Mouse (Mus musculus): Measurements from ENCODE around the gene Gm37240. TPM values are rescaled to one million over a fixed set of nuclear protein-coding genes. Genes with fewer than 3 reads are reported as not detected.

Gm37240 gene
- polyA plus RNA-seq, 1 experiment, result 0.91 TPM

DNA sequence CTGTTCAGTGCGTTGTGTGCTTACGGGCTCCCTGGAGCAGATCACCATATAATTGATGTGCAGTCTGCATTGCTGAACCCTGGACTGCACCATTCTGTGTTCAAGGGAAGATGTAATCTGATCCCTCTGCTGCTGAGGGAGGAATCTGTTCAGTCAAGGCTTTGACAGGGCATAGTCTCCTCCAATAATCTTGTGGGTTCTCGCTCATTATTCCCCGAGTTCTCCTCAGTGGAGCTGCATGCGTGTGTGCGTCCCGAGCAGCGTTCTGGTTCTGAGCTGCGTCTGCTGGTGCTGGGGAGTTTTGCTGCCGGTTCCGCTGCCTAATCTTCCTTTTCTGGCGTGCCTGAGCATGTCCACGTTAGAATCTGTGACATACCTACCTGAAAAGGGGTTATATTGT, 935.2 kb downstream of the Gm37240 start:
- no peaks in the 10 kb centered on the region for H3K36me3 ChIP-seq (ENCODE audit: control insufficient read depth, insufficient read depth, low read length, poor library complexity, severe bottlenecking)
- no peaks in the 10 kb centered on the region for H3K4me1 ChIP-seq (ENCODE audit: control insufficient read depth, insufficient read depth, low read length)
- peak overlapping the region; percentile 68 for H3K4me3 ChIP-seq (ENCODE audit: low read depth, low read length)
- H3K27ac ChIP-seq (ENCODE audit: insufficient read depth, low read length), result peak overlapping the region; percentile 18; the same call in 1 of the 2 replicates
- H3K27me3 ChIP-seq (ENCODE audit: control insufficient read depth, insufficient read depth, low read length, poor library complexity, severe bottlenecking), result no peaks in the 10 kb centered on the region
- TF ChIP-seq EP300 (IDR thresholded peaks at IDR 0.05; ENCODE audit: insufficient read depth, low read depth, low read length) (no peak), CTCF (IDR thresholded peaks at IDR 0.05; ENCODE audit: low read depth, low read length) (no peak), POLR2A (IDR thresholded peaks at IDR 0.05; ENCODE audit: insufficient read depth, low read length) (no peak)
- H3K9ac ChIP-seq (ENCODE audit: low read depth, poor library complexity, severe bottlenecking), result peak overlapping the region; percentile 70
- H3K9me3 ChIP-seq (replicated peaks; ENCODE audit: control insufficient read depth, insufficient read depth, low read length, poor library complexity, severe bottlenecking), result no peaks in the 10 kb centered on the region

- H3K4me3 ChIP-seq (ENCODE audit: low read depth, low read length), result peak overlapping the region; percentile 68; the same call in 1 of the 2 replicates
- TF ChIP-seq CTCF (IDR thresholded peaks at IDR 0.05; ENCODE audit: low read depth, low read length), result no peak
- no peak for TF ChIP-seq EP300 (IDR thresholded peaks at IDR 0.05; ENCODE audit: insufficient read depth, low read depth, low read length)
- no peak for TF ChIP-seq POLR2A (IDR thresholded peaks at IDR 0.05; ENCODE audit: insufficient read depth, low read length)
- 0 out of 2 replicates have a peak overlapping the region, but pooled peaks have one; percentile 70 for H3K9ac ChIP-seq (ENCODE audit: low read depth, poor library complexity, severe bottlenecking)
- H3K4me1 ChIP-seq (ENCODE audit: control insufficient read depth, insufficient read depth, low read length), result no peaks in the 10 kb centered on the region
- no peaks in the 10 kb centered on the region for H3K36me3 ChIP-seq (ENCODE audit: control insufficient read depth, insufficient read depth, low read length, poor library complexity, severe bottlenecking)
- no peaks in the 10 kb centered on the region for H3K27me3 ChIP-seq (ENCODE audit: control insufficient read depth, insufficient read depth, low read length, poor library complexity, severe bottlenecking)
- no peaks in the 10 kb centered on the region for H3K9me3 ChIP-seq (replicated peaks; ENCODE audit: control insufficient read depth, insufficient read depth, low read length, poor library complexity, severe bottlenecking)
- H3K27ac ChIP-seq (ENCODE audit: insufficient read depth, low read length), result no peak overlapping the region
These were observed 935.6 kb downstream of the Gm37240 start for GRCm38 (mm10) chr3:84951698-84952097.

DNA sequence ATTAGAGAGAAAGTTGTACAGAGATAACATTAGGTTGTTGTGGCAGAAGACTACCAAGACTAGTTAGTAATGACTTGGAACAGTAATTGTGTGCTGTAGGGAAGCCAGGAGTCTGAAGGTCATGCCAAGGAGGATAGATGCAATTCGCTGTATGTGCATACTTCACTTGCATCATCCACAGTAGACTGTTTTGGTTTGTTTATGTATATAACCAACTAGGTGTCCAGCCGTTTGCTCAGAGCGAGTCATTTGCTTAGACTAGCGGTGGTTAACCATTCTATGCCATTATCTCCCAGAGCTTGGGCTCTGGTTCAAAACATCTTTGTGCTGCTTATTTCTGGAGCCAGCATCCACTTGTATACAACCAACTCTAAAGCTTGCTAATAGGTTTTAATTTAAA, 937.9 kb downstream of the Gm37240 start:
- Histone ChIP-seq H3K27me3 (ENCODE audit: control insufficient read depth, insufficient read depth, low read length, poor library complexity, severe bottlenecking) (no peaks in the 10 kb centered on the region), H3K27ac (ENCODE audit: insufficient read depth, low read length) (no peak overlapping the region), H3K9me3 (replicated peaks; ENCODE audit: control insufficient read depth, insufficient read depth, low read length, poor library complexity, severe bottlenecking) (no peaks in the 10 kb centered on the region), H3K4me1 (ENCODE audit: control insufficient read depth, insufficient read depth, low read length) (no peaks in the 10 kb centered on the region), H3K4me3 (ENCODE audit: low read depth, low read length) (no peak overlapping the region), H3K9ac (ENCODE audit: low read depth, poor library complexity, severe bottlenecking) (no peak overlapping the region), H3K36me3 (ENCODE audit: control insufficient read depth, insufficient read depth, low read length, poor library complexity, severe bottlenecking) (no peaks in the 10 kb centered on the region)
- TF ChIP-seq POLR2A (IDR thresholded peaks at IDR 0.05; ENCODE audit: insufficient read depth, low read length) (no peak), CTCF (IDR thresholded peaks at IDR 0.05; ENCODE audit: low read depth, low read length) (no peak), EP300 (IDR thresholded peaks at IDR 0.05; ENCODE audit: insufficient read depth, low read depth, low read length) (no peak)

- Histone ChIP-seq H3K36me3 (ENCODE audit: control insufficient read depth, insufficient read depth, low read length, poor library complexity, severe bottlenecking) (no peaks in the 10 kb centered on the region), H3K27me3 (ENCODE audit: control insufficient read depth, insufficient read depth, low read length, poor library complexity, severe bottlenecking) (no peaks in the 10 kb centered on the region), H3K4me3 (ENCODE audit: low read depth, low read length) (no peak overlapping the region), H3K27ac (ENCODE audit: insufficient read depth, low read length) (no peak overlapping the region), H3K9ac (ENCODE audit: low read depth, poor library complexity, severe bottlenecking) (no peak overlapping the region), H3K9me3 (replicated peaks; ENCODE audit: control insufficient read depth, insufficient read depth, low read length, poor library complexity, severe bottlenecking) (no peaks in the 10 kb centered on the region), H3K4me1 (ENCODE audit: control insufficient read depth, insufficient read depth, low read length) (no peaks in the 10 kb centered on the region)
- no peak for TF ChIP-seq POLR2A (IDR thresholded peaks at IDR 0.05; ENCODE audit: insufficient read depth, low read length)
- no peak for TF ChIP-seq EP300 (IDR thresholded peaks at IDR 0.05; ENCODE audit: insufficient read depth, low read depth, low read length)
- TF ChIP-seq CTCF (IDR thresholded peaks at IDR 0.05; ENCODE audit: low read depth, low read length), result no peak
These were observed 940.9 kb downstream of the Gm37240 start for GRCm38 (mm10) chr3:84946381-84946780.

DNA sequence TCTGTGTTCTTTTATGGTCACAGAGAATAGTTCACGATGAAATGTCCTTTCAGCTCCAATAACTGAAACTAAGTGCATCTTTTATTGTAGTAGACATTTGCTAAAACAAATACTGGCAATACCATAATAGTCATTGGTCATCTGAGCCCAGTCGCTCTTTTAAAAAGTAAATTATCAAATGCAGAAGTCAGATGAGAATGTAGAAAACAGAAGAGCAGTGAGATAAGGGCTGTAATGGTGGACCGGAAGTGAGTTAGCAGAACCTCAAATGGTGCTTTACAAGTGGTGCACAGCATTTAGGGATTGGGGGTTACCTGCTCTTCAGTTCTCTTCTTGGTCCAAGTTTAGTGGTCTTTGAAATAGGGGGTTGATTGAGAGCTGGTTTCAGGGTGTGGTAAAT, 942.4 kb downstream of the Gm37240 start:
- Histone ChIP-seq H3K27ac (ENCODE audit: insufficient read depth, low read length) (no peak overlapping the region), H3K4me3 (ENCODE audit: low read depth, low read length) (no peak overlapping the region), H3K9me3 (replicated peaks; ENCODE audit: control insufficient read depth, insufficient read depth, low read length, poor library complexity, severe bottlenecking) (no peaks in the 10 kb centered on the region), H3K36me3 (ENCODE audit: control insufficient read depth, insufficient read depth, low read length, poor library complexity, severe bottlenecking) (no peaks in the 10 kb centered on the region), H3K9ac (ENCODE audit: low read depth, poor library complexity, severe bottlenecking) (no peak overlapping the region), H3K4me1 (ENCODE audit: control insufficient read depth, insufficient read depth, low read length) (no peaks in the 10 kb centered on the region), H3K27me3 (ENCODE audit: control insufficient read depth, insufficient read depth, low read length, poor library complexity, severe bottlenecking) (no peaks in the 10 kb centered on the region)
- TF ChIP-seq CTCF (IDR thresholded peaks at IDR 0.05; ENCODE audit: low read depth, low read length) (no peak), POLR2A (IDR thresholded peaks at IDR 0.05; ENCODE audit: insufficient read depth, low read length) (no peak), EP300 (IDR thresholded peaks at IDR 0.05; ENCODE audit: insufficient read depth, low read depth, low read length) (no peak)

DNA sequence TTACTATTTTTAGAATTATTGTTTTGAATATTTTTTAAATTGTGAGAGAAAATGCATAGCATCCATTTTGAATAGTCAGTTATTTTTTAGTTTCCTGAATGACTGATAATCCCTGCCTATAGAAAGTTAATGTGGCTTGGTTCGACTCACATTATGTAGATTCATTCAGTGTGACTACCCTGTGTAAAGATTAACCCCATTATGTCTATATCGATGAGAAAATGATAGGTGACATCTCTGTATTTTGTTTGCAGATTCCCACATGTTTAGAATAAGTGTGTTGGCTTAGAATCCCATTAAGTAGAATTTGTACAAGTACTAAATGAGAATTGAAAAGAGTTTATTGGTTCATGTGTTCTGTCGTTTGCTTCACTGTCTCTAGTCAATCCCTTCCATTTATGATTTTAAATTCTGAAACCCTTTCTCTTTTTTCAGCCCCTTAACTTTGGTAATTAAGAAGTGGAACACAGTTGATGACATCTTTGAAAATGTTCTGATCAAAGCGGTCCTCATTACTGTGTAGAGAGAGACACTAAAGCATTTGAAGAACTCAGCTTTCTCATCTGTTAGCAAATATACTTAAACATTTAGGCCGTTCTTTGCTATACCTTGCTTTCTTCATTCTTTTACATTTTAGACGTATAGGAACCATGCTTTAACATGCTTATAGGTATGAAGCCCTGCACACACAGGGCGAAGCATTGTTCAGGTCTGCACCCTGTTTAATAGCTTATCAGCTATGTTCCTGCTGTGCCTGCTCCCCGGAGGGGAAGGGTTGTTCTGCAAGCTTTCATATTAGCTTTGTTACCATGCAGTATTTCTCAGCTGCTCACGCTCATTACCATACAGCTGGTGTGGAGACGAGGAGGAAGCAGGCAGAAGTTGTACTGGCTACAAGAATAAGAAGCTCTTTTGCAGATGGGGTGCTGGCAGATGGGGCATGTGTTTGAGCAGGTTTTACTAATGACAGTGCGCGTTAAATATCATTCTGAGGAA, 949.7 kb downstream of the Gm37240 start:
- Histone ChIP-seq H3K4me3 (ENCODE audit: low read depth, low read length) (no peak overlapping the region), H3K9me3 (replicated peaks; ENCODE audit: control insufficient read depth, insufficient read depth, low read length, poor library complexity, severe bottlenecking) (no peaks in the 10 kb centered on the region), H3K27me3 (ENCODE audit: control insufficient read depth, insufficient read depth, low read length, poor library complexity, severe bottlenecking) (no peaks in the 10 kb centered on the region), H3K4me1 (ENCODE audit: control insufficient read depth, insufficient read depth, low read length) (no peaks in the 10 kb centered on the region), H3K9ac (ENCODE audit: low read depth, poor library complexity, severe bottlenecking) (no peak overlapping the region), H3K36me3 (ENCODE audit: control insufficient read depth, insufficient read depth, low read length, poor library complexity, severe bottlenecking) (no peaks in the 10 kb centered on the region), H3K27ac (ENCODE audit: insufficient read depth, low read length) (no peak overlapping the region)
- TF ChIP-seq POLR2A (IDR thresholded peaks at IDR 0.05; ENCODE audit: insufficient read depth, low read length) (no peak), CTCF (IDR thresholded peaks at IDR 0.05; ENCODE audit: low read depth, low read length) (no peak), EP300 (IDR thresholded peaks at IDR 0.05; ENCODE audit: insufficient read depth, low read depth, low read length) (no peak)

All from ES-Bruce4 (cell line).